Mouse (Mus musculus) ES-Bruce4 (cell line): ENCODE data around the gene Lrrc30.

ENCODE experiments used
- CTCF ChIP-seq: IDR thresholded peaks from one replicate; pipeline ENCODE4 v1.8.1; 2011; ENCODE audit warnings: low read depth, low read length
- EP300 ChIP-seq: IDR thresholded peaks from 2 replicates; pipeline ENCODE4 v1.6.1; 2011; ENCODE audit warnings: low read depth, low read length; ENCODE audit not compliant: insufficient read depth
- POLR2A ChIP-seq: IDR thresholded peaks from one replicate; pipeline ENCODE4 v1.8.1; 2011; ENCODE audit warnings: low read length; ENCODE audit not compliant: insufficient read depth

GRCm38 (mm10) chr17:67584533-67584932 lies 48.0 kb downstream of the Lrrc30 start:
- TF ChIP-seq CTCF (no peak), POLR2A (no peak), EP300 (no peak)
